Mouse (Mus musculus): ENCODE measurements around the gene Rassf5.

DNA sequence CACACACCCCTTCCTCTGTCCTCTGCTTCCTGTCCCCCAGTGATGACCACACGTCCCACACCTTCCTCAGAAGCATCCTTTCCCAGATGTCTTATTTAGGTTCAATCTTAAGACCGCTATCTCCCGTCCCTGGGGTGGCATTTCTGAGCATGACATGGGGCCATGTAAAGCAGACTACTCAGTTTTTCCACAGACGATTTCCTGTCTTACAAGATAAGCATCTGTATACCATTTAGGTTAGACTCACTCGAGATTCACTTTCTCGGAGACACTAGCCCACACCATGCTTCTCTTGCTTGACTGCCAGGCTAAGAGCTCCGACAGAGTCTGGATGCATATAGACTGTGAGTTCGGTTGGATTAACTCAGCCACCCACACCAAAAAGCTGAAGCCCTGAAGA, 40.6 kb downstream of the Rassf5 start:
- no peak for TF ChIP-seq POLR2A (IDR thresholded peaks at IDR 0.05; ENCODE audit: low read depth, low read length)
- no peak for TF ChIP-seq CTCF (IDR thresholded peaks at IDR 0.05; ENCODE audit: borderline replicate concordance, insufficient read depth, low read length)
